Mouse (Mus musculus): Measurements from ENCODE around the gene Ydjc.
"Not testable (repeated sequence)": the region's sequence is repeated elsewhere in the genome, so short reads cannot be mapped to it uniquely, and the experiment has no call there.

Gene Ydjc

GRCm38 (mm10) chr16:17154346-17154745, 9.9 kb downstream of the Ydjc start:
- DNase-seq, result no peak

- not testable (repeated sequence) for DNase-seq
These were observed 21.1 kb downstream of the Ydjc start for GRCm38 (mm10) chr16:17165478-17165877.

- no peak for DNase-seq
These were observed 22.8 kb downstream of the Ydjc start for GRCm38 (mm10) chr16:17167179-17167578.

- DNase-seq, result no peak
These were observed 23.6 kb downstream of the Ydjc start for GRCm38 (mm10) chr16:17168049-17168448.

GRCm38 (mm10) chr16:17175765-17176164, 31.3 kb downstream of the Ydjc start:
- DNase-seq, result no peak

- DNase-seq, result no peak
These were observed 33.3 kb downstream of the Ydjc start for GRCm38 (mm10) chr16:17177623-17178170.

- no peak for DNase-seq
These were observed 35.3 kb downstream of the Ydjc start for GRCm38 (mm10) chr16:17179706-17180105.

- DNase-seq, result no peak
These were observed 37.0 kb downstream of the Ydjc start for GRCm38 (mm10) chr16:17181382-17181781.

GRCm38 (mm10) chr16:17182136-17182535, 37.7 kb downstream of the Ydjc start:
- DNase-seq, result no peak

GRCm38 (mm10) chr16:17183003-17183402, 38.6 kb downstream of the Ydjc start:
- DNase-seq, result no peak

- DNase-seq, result no peak
These were observed 41.1 kb downstream of the Ydjc start for GRCm38 (mm10) chr16:17185475-17185874.

GRCm38 (mm10) chr16:17193823-17194222, 49.4 kb downstream of the Ydjc start:
- no peak for DNase-seq

- no peak for DNase-seq
These were observed 55.9 kb downstream of the Ydjc start for GRCm38 (mm10) chr16:17200121-17200952.

- DNase-seq, result peak; percentile 71 to 84
These were observed 56.7 kb downstream of the Ydjc start for GRCm38 (mm10) chr16:17200953-17201707.

GRCm38 (mm10) chr16:17201977-17202376, 57.6 kb downstream of the Ydjc start:
- DNase-seq, result no peak

GRCm38 (mm10) chr16:17202549-17202948, 58.1 kb downstream of the Ydjc start, which contains the start of gene Ube2l3:
Gene Ube2l3 (minus strand): TSS chr16:17202649.
- no peak for DNase-seq

- peak in 1 of 2 experiments; percentile 41 for DNase-seq
These were observed 60.6 kb downstream of the Ydjc start for GRCm38 (mm10) chr16:17204990-17205389.

- DNase-seq, result peak; percentile 67 to 81
These were observed 64.3 kb downstream of the Ydjc start, which contains the start of gene Rimbp3 for GRCm38 (mm10) chr16:17208389-17209361. Gene Rimbp3 (plus strand): TSS chr16:17208603.

GRCm38 (mm10) chr16:17209404-17209960, 65.1 kb downstream of the Ydjc start:
- peak in 1 of 2 experiments; percentile 23 for DNase-seq

Measured in kidney, adult 8-10 months (tissue).